Mouse (Mus musculus) ES-E14 (cell line): ENCODE measurements around the gene Rybp.

Experiments used
- HCFC1 ChIP-seq: IDR thresholded peaks from 2 replicates; pipeline ENCODE4 v1.6.1; 2012; ENCODE audit warnings: low read length, inconsistent platforms, borderline replicate concordance; ENCODE audit not compliant: insufficient read depth
- ZNF384 ChIP-seq: IDR thresholded peaks from 2 replicates; pipeline ENCODE4 v1.6.1; 2012; ENCODE audit warnings: low read depth, low read length, inconsistent platforms

DNA sequence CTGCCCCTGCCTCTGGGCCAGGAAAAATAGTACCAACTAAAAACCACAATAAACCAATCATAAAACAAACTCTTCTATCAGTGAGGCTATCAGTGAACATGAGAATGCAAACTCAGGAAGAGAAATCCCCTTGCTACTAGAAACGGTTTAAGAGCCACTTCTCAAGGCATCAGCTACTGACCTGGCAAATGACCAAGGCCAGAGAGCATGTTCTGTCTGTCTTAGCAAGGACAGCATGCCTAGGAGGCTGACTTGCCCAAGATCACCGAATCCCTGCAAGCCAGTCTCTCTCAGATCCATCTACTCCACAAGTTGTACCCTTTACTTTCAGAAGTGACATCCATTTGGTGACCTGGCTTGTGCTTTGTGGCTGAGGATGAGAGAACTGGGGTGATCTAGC is 61.1 kb downstream of the Rybp start:
- TF ChIP-seq HCFC1: no peak
- no peak for TF ChIP-seq ZNF384
